Mouse (Mus musculus) embryonic fibroblast, embryonic 13.5 days (primary cell): ENCODE measurements around the gene Tbx21. TPM values are rescaled to one million over a fixed set of nuclear protein-coding genes. Genes with fewer than 3 reads are reported as not detected.

Experiments
- H3K27ac ChIP-seq: 2 replicates; pipeline ENCODE4 v1.5.1; 2012; ENCODE audit warnings: low read length, control low read depth, inconsistent platforms; ENCODE audit not compliant: insufficient read depth
- H3K4me1 ChIP-seq: 2 replicates; pipeline ENCODE4 v1.6.1; 2011; ENCODE audit warnings: low read length; ENCODE audit not compliant: control insufficient read depth, insufficient read depth
- H3K4me3 ChIP-seq: 2 replicates; pipeline ENCODE4 v1.5.1; 2011; ENCODE audit warnings: mild to moderate bottlenecking, control low read depth, low read length; ENCODE audit not compliant: insufficient read depth
- CTCF ChIP-seq: IDR thresholded peaks from 2 replicates; pipeline ENCODE4 v1.5.1; 2011; ENCODE audit warnings: mild to moderate bottlenecking, control low read depth, low read length, moderate library complexity, borderline replicate concordance; ENCODE audit not compliant: insufficient read depth
- POLR2A ChIP-seq: IDR thresholded peaks from 2 replicates; pipeline ENCODE4 v1.6.1; 2011; ENCODE audit warnings: low read depth, mild to moderate bottlenecking, control low read depth, low read length, moderate library complexity
- polyA plus RNA-seq: library from polyadenylated mRNA; stranded (reverse); fragments of >200 nt; gene quantifications from 2 replicates; pipeline ENCODE4 v1.2.4, GENCODE M21; 2011; ENCODE audit warnings: low read depth; ENCODE audit not compliant: missing spikeins, insufficient read length

Tbx21 gene
- polyA plus RNA-seq, 1 experiment = not detected

DNA sequence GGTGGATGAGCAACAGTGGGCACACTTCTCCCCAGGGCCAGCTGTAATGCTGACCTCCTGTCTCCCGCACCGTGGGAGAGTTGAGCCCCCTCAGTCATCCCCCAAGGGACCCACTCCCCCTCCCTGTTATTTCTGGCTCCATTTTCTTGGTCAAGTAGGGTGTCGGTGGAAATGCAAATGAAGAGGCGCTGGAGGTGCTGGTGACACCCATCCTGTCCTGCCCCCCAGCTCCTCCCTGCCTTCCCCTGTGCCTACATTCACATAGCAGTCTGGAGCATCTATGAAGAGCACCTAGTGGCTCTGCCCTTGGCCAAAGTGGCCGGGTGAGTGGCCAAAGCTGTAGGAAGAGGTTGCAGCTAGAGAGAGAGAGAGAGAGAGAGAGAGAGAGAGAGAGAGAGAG is 18.1 kb upstream of the Tbx21 start:
- Histone ChIP-seq H3K27ac (no peak overlapping the region), H3K4me1 (no peaks in the 10 kb centered on the region), H3K4me3 (no peak overlapping the region)
- TF ChIP-seq POLR2A = no peak
- TF ChIP-seq CTCF = no peak

DNA sequence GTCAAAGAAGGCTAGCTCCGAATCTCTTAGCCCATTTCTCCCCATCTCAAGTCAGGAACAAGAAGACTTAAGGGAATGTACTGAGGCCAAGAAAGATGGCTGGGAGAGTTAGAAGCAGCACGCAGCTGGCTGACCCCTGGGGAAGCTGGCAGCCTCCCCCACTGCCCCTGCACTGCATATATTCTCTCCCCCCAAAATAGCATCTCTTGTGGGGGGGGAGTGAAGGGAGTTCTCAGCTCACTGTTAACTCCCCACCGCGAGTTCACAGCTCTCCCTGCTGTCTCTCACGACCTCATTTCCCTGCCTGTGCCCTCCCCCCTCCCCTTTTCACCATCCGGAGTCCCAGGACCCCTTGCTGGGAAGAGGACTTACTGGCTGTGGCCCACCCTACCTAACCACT is 17.1 kb upstream of the Tbx21 start:
- no peaks in the 10 kb centered on the region for H3K4me1 ChIP-seq
- TF ChIP-seq CTCF (no peak), POLR2A (no peak)
- H3K27ac ChIP-seq = no peak overlapping the region
- H3K4me3 ChIP-seq = no peak overlapping the region

DNA sequence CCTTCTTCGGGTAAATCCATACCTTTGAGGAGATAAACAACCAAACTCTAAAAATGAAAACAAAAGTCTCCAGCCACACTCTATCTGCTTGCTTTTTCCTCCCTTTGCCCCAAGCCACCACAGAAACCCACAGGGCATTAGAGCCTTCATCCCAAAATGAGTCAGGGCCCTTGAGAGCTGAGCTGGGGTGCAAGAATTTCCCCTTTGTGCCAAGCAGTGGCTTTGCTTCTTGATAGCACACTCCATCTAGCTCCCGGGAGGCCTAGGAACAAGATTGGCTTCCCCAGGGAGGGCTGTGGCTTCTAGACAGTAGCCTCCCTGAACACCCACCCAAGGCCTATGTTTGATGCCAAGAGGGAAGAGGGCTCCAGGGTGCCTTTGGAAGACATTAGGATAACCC is 16.6 kb upstream of the Tbx21 start:
- Histone ChIP-seq H3K4me1 (no peaks in the 10 kb centered on the region), H3K4me3 (no peak overlapping the region)
- TF ChIP-seq CTCF = no peak
- TF ChIP-seq POLR2A = no peak

DNA sequence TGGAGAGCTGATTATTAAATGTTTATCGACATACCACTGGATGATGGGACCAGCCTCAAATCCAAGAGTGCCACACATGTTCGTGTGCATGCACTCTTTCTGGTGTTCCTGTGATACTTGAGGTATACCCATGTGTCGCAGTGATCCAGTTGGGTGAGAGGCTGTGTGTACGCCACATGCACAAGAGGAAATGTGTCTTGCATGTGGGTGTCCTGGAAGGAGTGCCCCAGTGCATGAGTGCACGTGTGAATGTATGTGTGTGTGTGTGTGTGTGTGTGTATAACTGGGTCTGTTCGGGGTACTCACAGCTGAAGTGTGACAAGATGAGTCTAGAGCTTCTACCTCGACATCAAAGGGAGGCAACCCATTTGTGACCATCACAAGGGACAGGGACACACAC is 15.2 kb upstream of the Tbx21 start:
- TF ChIP-seq CTCF (no peak), POLR2A (no peak)
- H3K27ac ChIP-seq = no peak overlapping the region
- no peaks in the 10 kb centered on the region for H3K4me1 ChIP-seq
- H3K4me3 ChIP-seq = no peak overlapping the region

More for the DNA sequence above, 16.6 kb upstream of the Tbx21 start:
- no peak overlapping the region for H3K27ac ChIP-seq

DNA sequence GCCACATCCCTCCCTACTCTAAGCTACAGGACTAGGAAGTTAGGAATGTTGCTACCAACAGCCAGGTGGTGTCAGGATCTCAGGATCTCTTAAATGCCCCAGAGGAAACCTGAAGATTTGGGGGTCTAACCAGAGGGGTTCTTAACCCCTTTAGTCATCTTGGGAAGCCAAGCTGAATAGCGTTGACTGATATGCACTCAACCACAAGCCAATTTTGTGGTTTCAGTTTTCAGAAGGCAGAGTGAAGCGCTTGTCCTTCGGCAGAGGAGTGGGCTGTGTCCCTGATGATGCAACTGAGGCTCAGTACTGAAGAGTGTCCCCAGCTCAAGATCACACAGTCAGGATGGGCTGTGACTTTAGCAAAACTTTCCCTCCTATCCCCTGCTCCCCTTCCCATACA is 13.8 kb upstream of the Tbx21 start:
- Histone ChIP-seq H3K4me3 (no peak overlapping the region), H3K4me1 (no peaks in the 10 kb centered on the region), H3K27ac (no peak overlapping the region)
- TF ChIP-seq POLR2A (no peak), CTCF (no peak)

DNA sequence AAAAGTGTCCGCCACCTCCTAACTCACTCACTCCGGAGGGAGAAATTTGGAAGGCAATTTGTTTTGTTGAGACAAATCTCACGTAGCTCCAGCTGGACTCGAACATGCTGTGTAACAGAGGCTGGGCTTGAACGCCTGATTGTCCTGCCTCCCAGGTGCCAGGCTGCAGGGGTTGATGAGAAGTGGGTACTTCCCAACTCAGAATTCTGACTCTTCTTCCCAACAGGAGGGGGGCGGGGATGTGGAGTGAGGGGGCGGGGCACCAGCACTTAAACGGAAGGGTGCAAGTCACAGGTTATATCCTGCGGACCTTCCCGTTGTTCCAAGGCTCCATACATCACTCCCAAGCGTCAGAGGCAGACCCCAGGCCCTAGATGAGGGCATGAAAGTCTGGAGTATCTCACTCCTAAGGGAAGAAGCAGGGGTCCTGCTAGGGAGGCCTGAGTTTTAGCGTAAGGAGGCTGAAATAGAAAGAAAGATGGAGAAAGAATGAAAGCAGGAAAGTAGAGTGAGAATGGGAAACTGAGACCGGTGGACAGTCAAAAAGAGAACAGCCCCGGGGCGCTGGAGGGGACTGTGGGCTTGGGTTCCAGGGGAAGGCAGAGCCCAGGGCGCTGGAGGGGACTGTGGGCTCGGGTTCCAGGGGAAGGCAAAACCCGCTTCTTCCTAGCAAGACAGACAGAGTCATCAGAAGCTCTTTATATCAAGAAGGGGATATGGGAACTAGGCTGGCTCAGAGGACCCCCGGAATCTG is 12.5 kb upstream of the Tbx21 start:
- Histone ChIP-seq H3K27ac (no peak overlapping the region), H3K4me3 (peak overlapping the region; percentile 8; the same call in 1 of the 2 replicates), H3K4me1 (no peaks in the 10 kb centered on the region)
- no peak for TF ChIP-seq CTCF
- no peak for TF ChIP-seq POLR2A

DNA sequence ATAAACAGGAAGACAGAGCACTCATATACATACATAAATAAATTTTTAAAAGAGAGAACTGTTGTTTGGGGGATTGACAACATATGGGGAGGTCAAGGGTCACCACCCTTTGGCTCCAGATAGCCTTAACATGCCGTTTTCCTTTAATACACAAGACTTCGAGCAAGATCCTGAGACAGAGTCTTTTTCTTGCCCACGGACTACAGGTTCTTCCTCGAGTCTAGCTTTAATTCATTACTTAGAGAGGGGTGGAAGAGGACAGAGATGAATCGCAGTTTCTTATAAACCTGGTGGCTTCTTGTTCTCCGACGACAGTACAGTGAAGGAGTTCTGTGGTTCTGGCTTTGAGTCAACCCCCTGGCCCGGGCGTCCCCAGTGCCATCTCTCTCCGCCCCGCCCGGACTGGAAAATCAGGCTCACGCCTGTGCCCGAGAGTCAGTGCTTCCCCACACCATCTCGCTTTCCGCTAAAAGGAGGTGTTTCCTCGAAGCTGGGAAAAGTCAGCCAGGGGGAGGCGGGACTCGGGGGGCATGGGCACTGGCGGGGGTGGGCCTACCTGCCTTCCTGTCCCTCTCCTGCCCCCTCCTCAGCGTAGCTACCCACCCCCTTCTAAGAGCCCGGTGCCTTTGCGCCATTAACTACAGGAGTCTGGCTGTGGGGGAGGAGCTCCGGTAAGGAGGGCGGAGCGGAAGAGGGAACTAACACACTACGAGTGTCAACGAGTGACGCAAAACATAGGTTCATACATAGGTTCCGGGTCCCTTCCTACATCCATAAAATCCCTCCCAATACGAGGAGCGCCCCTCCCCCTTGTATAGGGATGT is 11.7 kb upstream of the Tbx21 start:
- Histone ChIP-seq H3K4me3 (peak overlapping the region; percentile 8; the same call in 1 of the 2 replicates), H3K4me1 (no peaks in the 10 kb centered on the region), H3K27ac (no peak overlapping the region)
- TF ChIP-seq POLR2A (peak; percentile 52; the same call in 1 of the 2 replicates), CTCF (no peak)

DNA sequence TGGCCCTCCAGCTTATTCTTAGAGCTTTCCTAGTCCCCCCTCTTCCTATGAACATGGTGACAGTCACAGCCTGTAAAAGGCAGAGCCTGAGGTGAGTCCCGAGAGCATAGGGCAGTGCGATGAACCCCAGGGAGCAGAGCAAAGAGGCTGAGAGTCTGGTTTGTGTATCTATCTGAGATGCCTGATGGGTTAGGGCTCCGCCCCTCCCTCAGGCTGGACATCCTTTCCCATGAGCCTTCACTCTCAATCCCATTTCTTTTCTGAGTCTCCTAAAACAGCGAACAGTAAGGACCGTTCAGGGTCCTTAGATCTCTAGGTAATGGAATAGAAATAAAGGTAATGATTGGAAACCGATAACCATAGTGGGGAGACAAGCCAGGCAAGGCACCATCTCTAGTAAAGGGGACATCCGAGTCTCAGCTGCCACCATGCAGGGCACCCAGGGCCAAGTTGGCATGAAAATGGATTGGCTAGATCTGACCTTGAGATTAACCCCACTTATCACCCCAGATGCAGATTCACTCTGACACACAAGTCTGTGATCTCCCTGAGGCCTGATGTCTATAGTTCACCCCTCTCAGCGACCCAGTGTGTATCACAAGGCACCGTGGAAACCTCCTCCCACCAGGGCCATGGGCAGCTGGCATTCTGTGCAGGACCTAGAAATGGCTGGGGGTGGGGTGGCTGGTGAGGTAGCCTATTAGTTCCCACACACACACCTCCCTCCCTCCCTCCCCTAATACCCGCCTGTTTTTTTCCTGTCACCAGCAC is 9.3 kb upstream of the Tbx21 start:
- TF ChIP-seq CTCF = no peak
- H3K27ac ChIP-seq = no peak overlapping the region
- no peak overlapping the region for H3K4me3 ChIP-seq
- H3K4me1 ChIP-seq = no peaks in the 10 kb centered on the region

DNA sequence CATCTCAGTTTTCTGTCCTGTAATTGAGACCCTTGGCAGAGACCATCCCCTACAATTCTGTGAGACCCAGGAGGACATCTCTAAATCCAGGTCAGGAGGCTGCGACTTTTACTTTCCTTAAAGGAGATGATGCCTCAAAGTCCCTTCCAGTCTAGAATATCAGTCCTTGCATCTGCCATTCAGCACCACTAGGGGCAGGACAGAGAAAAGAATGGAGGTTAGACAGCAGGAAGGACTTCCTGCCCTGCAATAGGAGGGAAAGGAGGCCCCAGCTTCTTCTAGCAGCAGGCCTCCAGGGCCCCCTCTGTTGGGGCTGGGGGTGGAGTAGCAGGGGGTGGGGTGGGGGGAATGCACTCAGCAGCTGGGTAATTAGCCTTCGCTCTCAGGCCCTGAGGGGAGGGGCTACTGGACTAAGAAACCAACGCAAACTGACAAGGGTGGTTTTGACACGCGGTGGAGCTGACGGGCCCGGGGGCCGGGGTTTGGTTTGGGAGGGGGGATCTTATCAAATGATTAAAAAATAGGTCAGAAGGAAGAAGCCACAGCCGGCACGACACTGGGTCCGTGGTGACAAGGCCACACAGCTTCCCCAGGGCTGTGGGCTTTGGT is 8.3 kb upstream of the Tbx21 start:
- Histone ChIP-seq H3K4me3 (no peak overlapping the region), H3K4me1 (no peaks in the 10 kb centered on the region), H3K27ac (no peak overlapping the region)
- TF ChIP-seq CTCF (no peak), POLR2A (no peak)
